Mouse (Mus musculus) layer of hippocampus, postnatal 36 days (tissue): ENCODE results near the gene Abcg8. TPM values are rescaled to one million over a fixed set of nuclear protein-coding genes. Genes with fewer than 3 reads are reported as not detected.

Experiments used
- DNase-seq, 2 experiments: peaks; one replicate each; pipeline ENCODE4 v3.0.0; 2022
- total RNA-seq, 2 experiments: library from RNA; stranded (reverse); gene quantifications; 2 replicates each; pipeline ENCODE4 v1.2.3; 2021

Abcg8 gene
- total RNA-seq, 2 experiments from 2014 or later = not detected

DNA sequence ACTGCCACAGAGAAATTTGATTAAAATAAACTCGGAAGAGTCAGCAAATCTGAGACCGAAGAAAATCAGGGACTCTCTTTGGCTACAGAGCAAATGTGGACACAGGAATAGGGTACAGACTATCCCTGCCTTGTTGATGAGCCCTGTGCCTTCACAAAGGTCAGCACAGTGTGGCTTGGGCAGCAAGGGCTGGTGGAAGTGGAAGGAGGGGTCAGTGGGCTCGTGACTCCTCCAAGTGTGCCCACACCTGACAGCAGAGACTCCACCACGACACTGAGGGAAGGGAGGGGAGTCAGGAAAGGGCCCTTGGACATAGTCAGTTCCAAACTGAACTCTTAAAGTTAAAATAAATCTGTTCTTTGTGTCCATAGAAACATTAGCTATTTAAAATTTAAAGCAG is 38.8 kb downstream of the Abcg8 start:
- no peak for DNase-seq

DNA sequence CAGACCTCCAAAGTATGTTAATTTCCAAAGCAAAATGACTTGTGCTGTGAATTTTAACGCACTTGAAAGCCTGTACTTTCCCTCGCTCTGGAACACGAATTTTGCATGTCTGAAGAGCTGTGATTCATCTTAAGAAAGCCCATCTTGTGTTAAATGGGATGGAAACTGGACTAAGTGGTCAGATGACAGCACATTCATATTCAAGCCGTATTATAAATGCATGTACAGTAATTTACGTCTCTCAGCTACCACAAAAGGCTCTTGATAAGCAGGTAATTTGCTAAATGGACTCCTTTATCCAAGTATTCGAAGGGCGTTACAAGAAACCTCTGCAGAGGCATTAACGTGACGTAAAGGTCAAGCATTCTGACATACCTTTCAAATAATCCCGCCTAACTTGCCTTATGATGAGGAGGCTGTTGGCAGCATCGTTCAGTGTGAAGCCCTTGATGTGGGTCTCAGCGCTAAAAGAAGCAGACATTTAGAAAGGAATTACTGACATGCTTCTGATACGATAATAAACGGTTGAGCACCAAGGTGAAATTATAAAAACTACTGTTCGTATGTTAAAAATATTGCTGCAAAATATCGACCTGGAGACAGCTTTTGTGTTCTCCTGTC is 40.3 kb downstream of the Abcg8 start:
- no peak for DNase-seq

DNA sequence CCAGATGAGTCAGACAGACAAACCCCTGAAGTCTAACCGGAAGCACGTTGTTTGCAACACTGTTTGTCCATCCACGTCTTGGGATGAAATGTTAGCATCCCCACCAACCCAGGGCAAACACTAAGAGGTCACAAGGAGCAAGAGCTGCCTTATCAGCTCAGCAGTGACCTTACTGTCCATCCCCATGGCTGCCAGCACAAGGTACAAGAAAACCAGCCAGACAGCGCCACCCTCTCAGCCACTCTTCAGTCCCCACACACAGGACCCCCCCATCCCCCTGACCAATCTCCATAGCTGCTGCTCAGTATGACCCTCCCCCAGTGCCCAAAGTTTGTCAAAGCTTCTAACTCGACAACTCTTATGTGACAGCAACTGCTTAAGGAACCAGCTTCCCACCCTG is 41.3 kb downstream of the Abcg8 start:
- DNase-seq = no peak

DNA sequence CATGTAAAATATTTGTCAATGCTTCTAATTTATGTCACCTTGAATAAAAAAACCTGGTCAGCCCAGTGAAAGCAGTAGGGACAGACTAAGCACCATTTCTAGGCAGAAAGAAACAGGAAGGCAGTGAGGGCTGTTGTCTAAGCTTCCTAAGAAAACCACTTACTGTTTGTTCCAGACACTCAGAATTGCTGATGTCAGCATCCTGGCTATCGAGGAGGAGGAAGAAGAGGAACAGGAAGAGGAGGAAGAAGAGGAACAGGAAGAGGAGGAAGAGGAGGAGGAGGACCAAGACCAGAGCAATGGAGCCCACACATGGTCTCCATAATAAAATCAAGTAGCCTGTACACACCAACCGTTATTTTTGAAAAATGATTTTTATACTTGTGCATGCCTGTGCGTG is 43.0 kb downstream of the Abcg8 start:
- DNase-seq = no peak

- DNase-seq = no peak
These were observed 47.9 kb downstream of the Abcg8 start for GRCm38 (mm10) chr17:84724028-84724427.

GRCm38 (mm10) chr17:84725163-84725562 is 49.1 kb downstream of the Abcg8 start:
- DNase-seq = no peak

- DNase-seq = no peak
These were observed 52.3 kb downstream of the Abcg8 start for GRCm38 (mm10) chr17:84728201-84728911.

DNA sequence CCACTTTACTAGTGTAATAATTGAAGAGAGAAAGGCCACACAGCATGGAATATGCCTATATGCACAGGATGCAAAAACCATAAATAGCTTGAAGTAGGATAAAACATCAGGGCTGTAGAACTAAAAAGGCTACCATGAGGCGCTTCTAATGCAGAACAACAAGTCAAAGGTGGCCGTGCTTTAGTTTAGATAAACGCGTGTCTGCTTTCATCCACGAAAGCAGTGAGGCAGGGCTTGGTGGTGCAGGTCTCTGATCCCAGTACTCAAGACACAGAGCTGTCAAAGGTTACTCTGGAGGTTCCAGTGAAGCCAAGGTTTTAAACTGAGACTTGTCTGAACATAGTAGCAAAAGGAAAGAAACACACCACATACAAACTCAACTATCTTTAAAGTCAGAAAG is 53.0 kb downstream of the Abcg8 start:
- DNase-seq = no peak

GRCm38 (mm10) chr17:84731361-84731760 is 55.3 kb downstream of the Abcg8 start:
- DNase-seq = no peak

DNA sequence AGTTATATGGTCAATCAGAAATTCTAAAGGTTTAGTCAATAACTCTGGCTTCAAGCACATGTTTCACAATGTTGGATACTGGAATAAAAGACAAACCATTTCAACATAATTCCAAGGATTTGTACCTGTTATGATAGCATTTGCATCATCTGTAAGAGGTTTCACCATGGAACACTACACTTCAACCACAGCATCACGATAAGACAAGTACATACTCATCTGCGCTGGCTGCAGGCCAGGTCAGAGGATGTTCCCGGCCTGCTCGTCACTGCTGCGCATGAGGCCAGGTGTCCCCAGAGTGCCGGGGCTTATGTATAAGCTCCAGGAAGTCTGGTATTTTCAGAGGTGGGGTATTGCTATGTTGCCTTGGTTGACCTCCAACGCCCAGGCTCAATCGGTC is 56.5 kb downstream of the Abcg8 start:
- no peak for DNase-seq

DNA sequence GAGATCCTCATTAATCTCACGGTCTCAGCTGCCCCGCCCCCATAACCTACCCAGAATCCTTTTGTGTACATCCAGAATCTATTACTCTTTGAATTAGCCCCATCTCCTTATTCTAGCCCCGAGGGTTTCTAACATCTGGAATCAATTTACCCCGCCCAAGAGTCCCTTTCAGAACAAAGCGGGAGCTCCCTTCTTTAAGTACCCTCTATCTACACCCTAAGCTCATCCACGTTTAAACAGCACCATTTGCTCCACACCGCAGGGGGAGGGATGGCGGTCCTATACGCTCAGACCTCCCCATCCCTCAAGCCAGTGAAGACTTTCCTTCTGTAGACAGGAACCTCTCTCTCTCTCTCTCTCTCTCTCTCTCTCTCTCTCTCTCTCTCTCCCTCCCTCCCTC is 60.6 kb downstream of the Abcg8 start:
- no peak for DNase-seq

DNA sequence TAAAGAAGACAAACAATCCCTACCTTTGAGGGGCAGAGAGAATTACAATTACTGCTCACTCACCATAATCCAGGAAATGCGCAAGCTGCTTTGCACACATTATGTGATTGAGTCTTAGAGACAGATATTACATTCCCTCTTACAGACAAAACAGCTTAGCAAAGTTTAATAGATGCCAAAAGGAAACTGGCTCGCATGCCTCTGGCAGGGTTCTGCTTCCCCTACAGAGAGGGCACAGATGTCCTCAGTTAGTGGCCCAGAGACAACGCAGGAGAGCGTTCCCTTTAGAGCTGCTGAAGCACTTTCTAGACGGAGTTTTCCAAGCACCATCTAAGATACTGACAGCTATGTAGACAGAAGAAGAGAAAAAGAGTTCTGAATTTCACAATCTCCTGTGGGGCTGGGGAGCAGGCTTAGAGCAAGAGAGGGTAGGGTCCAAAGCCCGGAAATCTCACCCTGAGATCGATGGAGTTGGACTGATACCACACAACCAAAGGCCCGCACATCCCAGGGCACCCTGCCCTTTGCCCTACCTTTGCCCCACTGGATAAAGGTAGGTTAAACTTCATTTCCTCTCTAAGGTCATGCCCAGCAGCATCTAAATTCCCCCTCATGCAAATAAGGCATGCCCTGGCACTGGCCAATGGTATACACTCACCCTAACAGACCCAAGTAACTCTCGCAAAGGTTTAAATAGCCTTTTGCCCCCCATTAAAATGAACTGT is 62.1 kb downstream of the Abcg8 start:
- no peak for DNase-seq

DNA sequence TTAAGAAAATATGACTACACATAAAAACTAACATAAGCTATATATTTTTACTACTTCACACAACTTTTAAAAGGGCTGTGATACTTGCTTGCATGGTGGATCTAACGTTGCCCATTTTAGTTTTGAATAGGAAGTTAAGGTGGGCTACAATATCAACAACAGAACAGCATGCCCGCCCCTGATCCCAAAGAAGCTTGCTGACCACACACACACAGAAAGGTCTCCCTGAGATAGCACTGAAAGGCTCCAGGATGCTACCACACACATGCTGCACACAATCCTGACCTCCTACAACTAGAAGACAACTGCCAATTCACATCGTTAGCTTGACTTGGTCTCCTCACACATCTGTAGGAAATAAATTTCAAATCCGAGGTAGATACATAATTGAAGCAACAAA is 68.2 kb downstream of the Abcg8 start:
- no peak for DNase-seq

- no peak for DNase-seq
These were observed 68.9 kb downstream of the Abcg8 start for GRCm38 (mm10) chr17:84745001-84745400.

DNA sequence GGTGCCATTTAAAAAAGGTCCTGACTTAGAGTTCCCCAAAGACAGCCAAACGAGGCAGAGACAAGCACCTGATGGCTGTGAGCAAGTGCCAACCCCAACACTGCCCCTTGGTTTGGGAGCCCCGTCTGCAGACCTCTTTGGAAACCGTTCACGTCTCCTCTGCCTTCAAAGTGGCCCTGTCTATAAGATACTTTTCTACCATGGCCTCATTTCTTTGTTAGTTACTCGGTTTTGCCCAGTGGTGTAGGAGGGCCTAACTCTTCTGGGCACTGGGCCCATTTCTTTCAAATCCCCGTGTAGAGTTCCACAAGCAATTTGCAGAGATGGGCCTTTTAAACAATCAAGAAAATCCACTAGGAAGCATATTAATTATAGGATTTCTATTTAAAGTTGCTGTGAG is 71.1 kb downstream of the Abcg8 start:
- DNase-seq = no peak

- no peak for DNase-seq
These were observed 72.1 kb downstream of the Abcg8 start for GRCm38 (mm10) chr17:84748152-84748682.

DNA sequence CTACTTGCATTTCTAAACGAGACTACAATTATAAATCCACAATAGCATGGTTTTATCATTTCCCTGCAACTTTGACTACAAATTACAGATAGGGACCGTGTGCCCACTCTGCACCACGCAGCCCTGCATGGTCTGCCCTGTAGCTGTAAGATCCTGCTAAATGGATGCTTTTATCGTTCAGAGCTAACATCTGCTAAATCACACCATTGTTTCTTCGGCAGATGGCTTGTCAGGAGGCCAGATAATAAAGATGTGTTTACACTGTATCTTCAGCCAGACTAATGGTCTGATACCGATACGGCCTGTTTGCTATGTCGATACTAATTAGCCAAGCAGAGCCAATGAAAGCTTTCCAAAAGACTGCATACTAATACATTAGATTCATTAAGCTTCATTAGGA is 73.2 kb downstream of the Abcg8 start:
- DNase-seq = peak in 1 of 2 experiments; percentile 31

Other genes starting within 250 kb of the Abcg8 start
- 10 to 100 TPM; 14.7 to 17.3 TPM for gene Thada, start 210.1 kb upstream of the Abcg8 start, total RNA-seq
- gene Plekhh2, start 164.4 kb upstream of the Abcg8 start, total RNA-seq = 1 to 10 TPM; 4.0 to 5.0 TPM
- gene Dync2li1, start 49.8 kb upstream of the Abcg8 start, total RNA-seq = 10 to 100 TPM; 19.1 TPM
- not detected for gene Abcg5, start 6.7 kb downstream of the Abcg8 start, total RNA-seq
- 10 to 100 TPM; 66.4 to 68.3 TPM for gene Lrpprc, start 114.5 kb downstream of the Abcg8 start, total RNA-seq